Mouse (Mus musculus): ENCODE measurements around the gene Lpcat1. TPM values are rescaled to one million over a fixed set of nuclear protein-coding genes. Genes with fewer than 3 reads are reported as not detected.

Lpcat1 gene
- 55.7 and 62.5 TPM in 2 replicates for total RNA-seq (2017)

DNA sequence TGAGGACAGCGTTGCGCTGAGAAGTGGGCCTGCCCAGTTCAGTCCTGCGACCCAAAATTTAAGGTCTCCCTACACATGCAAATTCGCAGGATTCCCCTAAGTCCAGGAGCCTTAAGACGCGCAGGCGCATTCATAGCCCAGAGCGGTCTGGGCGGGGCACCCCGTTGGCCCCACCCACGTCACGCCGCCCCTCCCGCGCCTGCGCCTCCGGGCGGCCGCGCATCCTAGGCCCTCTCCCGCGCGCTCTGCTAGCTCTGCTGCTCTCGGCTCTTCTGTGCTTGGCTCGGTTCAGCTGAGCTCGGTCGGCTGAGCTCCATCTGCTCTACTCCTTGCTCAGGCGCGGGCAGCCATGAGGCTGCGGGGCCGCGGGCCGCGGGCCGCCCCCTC is at the start of gene Lpcat1:
Gene Lpcat1, plus strand, starts transcription at position 164 of the 387 bp plus-strand sequence.
- ATAC-seq (ENCODE audit: extremely low read depth, insufficient number of reproducible peaks, low FRiP score, poor library complexity, severe bottlenecking) = peak; percentile 68

DNA sequence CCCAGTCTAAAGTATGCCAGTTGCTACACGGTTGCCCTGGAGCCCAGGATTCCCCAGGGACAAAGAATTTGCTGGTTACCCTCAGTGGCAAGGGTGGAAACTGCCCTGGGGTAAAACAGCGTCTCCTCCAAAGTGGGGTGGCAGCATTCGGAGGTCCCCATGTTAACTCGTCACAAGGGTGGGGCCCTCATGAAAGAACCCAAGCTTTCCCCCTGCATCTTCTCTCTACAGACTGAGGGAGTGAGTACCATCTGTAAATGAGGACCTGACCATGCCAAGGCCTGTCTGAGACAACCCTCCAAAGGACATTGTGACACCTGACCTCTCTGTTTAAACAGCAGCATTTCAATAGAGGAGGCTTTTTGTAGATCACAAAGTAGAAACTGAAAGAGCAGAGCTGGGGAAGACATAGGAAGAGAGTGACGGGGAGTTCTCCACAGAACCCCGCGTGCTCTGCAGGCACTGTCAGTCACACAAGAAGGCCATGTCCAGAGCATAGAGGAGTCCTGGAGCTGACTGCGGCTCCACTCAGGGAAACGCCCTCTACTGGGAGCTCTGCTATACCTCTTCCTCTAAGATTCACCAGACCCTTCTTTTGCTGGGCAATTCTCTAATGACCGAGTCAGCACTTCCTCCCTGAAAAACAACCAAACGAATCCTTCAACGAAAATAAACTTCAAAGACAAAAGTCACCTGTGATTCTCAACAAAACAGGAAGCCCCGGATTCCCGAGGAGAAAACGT is 49.3 kb upstream of the Lpcat1 start:
- ATAC-seq (ENCODE audit: extremely low read depth, insufficient number of reproducible peaks, low FRiP score, poor library complexity, severe bottlenecking) = no peak

- no peak for ATAC-seq (ENCODE audit: extremely low read depth, insufficient number of reproducible peaks, low FRiP score, poor library complexity, severe bottlenecking)
Observed at GRCm38 (mm10) chr13:73418297-73418696, 48.7 kb upstream of the Lpcat1 start.

GRCm38 (mm10) chr13:73419244-73419643 is 47.8 kb upstream of the Lpcat1 start:
- no peak for ATAC-seq (ENCODE audit: extremely low read depth, insufficient number of reproducible peaks, low FRiP score, poor library complexity, severe bottlenecking)

GRCm38 (mm10) chr13:73423043-73423442 is 44.0 kb upstream of the Lpcat1 start:
- no peak for ATAC-seq (ENCODE audit: extremely low read depth, insufficient number of reproducible peaks, low FRiP score, poor library complexity, severe bottlenecking)

GRCm38 (mm10) chr13:73425035-73425434 is 42.0 kb upstream of the Lpcat1 start:
- ATAC-seq (ENCODE audit: extremely low read depth, insufficient number of reproducible peaks, low FRiP score, poor library complexity, severe bottlenecking) = no peak

GRCm38 (mm10) chr13:73425839-73426490 is 41.0 kb upstream of the Lpcat1 start:
- ATAC-seq (ENCODE audit: extremely low read depth, insufficient number of reproducible peaks, low FRiP score, poor library complexity, severe bottlenecking) = peak; percentile 81

- no peak for ATAC-seq (ENCODE audit: extremely low read depth, insufficient number of reproducible peaks, low FRiP score, poor library complexity, severe bottlenecking)
Observed at GRCm38 (mm10) chr13:73426587-73426986, 40.4 kb upstream of the Lpcat1 start.

DNA sequence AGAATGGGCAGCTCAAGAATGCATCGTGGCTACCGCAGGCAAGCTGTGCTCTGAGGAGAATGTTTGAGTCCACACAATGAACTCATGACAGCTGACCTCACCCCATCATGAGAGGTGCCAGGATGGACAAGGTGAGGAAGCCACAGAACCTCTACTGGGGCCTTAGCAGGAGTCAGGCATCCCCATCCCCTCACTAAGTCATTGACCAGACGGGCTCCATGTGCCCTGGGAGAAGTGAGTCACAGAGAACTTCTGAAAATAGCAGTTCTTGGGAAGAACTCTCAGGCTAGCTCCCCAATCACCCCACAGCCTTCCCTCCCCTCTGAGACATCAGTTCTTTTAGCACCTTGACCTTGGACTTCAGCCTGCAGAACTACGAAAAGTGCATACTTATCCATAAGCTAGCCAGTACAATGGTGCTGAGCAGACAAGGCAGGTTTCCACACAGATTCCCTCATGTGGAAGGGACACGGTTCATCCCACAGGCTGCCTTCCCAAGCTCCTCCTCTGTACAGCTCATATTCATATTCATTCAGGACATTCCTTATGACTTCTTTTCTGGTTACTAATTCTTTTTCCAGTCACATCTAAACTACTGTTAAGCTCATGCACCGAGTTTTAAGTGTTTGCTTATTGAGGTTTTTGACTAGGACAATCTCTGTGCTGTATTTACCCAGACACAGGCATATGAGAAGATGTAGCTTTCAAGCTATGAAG is 37.2 kb upstream of the Lpcat1 start:
- no peak for ATAC-seq (ENCODE audit: extremely low read depth, insufficient number of reproducible peaks, low FRiP score, poor library complexity, severe bottlenecking)

DNA sequence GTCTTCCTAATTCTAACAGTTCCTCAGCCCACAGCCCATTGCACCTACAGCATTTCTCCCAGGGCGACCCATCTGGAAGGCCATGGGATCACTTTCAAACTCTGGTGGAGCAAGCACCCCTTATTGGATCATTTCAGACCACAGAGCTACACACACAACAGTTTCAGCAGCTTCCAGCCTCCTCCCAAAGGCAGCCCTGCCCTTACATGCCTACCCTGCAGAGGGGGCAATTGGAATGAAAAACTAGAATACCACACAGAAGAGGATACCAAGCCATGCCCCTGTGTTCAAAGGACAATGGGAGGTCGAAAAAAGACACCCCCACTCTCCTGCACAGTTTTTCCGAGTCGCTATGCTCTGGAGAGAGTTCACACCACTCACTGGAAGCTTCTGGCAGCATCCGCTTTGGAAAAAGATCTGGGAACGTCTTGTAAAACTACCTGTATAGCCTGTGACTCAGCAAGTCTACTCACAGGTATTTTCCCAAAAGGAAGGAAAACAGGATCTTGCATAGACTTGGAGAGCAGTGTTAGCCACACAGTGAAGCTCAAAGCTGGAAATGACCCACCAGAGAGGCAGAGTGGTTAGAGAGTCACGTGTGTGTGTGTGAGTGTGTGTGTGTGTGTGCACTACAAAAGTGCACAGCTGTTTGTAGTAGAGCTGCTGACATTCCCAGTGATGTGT is 34.4 kb upstream of the Lpcat1 start:
- ATAC-seq (ENCODE audit: extremely low read depth, insufficient number of reproducible peaks, low FRiP score, poor library complexity, severe bottlenecking) = no peak

DNA sequence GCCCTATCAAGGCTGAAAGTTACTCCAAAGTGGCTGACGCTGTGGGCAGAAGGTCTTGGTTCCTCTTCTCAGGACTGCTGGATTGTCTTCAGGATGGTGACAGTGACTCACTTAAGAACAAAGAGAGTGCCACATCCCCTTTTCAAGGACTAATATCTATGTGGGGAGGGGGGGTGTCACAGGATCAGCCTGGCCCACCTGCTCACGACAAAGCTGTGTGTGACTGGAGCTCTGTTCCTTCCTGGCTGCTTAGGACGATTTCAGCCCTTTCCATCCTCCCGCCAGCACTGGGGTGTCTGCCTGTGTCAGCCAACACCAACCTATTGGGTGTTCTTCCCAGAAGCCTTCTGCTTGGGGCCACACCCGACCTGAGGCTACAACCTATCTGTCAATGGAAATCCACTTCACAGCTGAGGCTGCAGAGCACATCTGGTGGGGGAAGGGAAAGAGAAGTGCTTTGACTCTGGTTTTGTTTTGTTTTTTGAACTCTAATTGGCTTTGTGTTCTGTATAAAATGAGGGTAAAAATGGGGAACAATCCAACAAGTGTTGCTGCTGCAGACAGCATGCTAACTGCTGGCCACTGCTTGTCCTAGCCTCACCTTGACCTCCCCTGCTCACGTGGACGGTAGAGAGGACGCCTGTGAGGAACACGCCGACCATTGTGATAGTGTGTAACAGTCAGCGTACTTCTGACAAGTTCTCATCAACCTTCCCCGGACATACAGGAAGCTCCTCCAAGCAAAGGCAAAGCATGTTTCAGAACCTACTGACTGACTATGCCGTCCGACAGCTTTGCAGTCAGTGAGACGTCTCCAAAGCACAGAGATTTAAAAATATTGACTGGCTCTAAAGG is 33.1 kb upstream of the Lpcat1 start:
- peak; percentile 47 for ATAC-seq (ENCODE audit: extremely low read depth, insufficient number of reproducible peaks, low FRiP score, poor library complexity, severe bottlenecking)

DNA sequence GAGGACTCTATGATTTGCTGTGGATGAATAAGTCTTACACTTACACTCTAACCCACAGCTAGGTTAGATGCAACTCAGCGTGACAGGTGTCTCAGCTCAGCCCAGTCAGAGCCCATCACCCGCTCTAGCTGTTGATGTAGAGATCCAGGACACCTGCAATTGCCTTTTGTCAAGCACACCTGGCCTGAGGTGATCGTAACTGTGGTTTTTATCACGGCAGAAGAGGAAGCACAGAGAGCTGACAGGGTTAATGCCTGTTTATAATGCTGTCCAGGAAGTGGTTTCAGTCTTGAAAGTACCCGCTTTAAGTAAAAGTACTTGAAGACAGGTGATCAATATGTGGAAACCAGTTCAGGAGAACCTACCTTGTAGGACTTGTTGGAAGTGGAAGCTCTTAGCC is 32.3 kb upstream of the Lpcat1 start:
- ATAC-seq (ENCODE audit: extremely low read depth, insufficient number of reproducible peaks, low FRiP score, poor library complexity, severe bottlenecking) = peak; percentile 47

- no peak for ATAC-seq (ENCODE audit: extremely low read depth, insufficient number of reproducible peaks, low FRiP score, poor library complexity, severe bottlenecking)
Observed at GRCm38 (mm10) chr13:73435662-73436061, 31.3 kb upstream of the Lpcat1 start.

DNA sequence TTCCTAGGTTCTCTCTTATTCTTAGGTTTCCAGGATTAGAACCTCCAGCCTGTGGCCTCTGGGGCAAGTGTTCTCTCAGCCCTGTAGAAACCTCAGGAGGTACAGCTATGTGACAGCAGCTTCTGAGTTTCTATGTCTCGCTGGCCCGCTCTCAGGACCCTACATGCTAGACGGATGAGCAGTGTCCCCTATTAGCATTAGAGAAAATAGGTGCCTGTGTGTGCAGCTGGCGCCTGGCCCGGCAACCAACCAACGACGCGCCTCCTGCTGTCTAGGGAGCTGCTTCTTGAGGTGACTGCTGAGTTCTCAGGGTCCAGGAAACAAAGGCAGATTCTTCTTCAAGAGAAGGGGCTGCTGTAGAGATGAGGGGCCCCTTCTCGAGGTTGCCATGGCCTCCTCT is 27.9 kb upstream of the Lpcat1 start:
- no peak for ATAC-seq (ENCODE audit: extremely low read depth, insufficient number of reproducible peaks, low FRiP score, poor library complexity, severe bottlenecking)

DNA sequence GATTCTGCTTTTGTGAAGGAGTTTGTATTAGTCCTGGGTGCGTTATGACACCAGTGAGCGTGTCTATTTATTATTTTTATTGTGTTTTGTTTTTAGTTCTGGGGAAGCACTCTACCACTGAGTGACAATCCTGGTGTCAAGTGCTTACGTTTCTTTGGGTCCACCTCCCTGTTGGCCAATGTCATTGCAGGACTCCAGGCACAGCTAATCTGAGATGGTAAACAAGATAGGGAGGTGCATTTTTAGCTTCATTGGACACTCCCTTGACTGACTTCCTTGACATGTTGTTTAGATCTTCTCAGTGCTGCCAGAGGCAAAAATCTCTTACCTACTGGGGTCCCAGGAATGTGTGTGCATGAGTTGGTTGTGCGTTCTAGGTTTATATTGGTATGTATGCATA is 26.0 kb upstream of the Lpcat1 start:
- ATAC-seq (ENCODE audit: extremely low read depth, insufficient number of reproducible peaks, low FRiP score, poor library complexity, severe bottlenecking) = no peak

GRCm38 (mm10) chr13:73441686-73442085 is 25.3 kb upstream of the Lpcat1 start:
- ATAC-seq (ENCODE audit: extremely low read depth, insufficient number of reproducible peaks, low FRiP score, poor library complexity, severe bottlenecking) = no peak

GRCm38 (mm10) chr13:73442431-73442830 is 24.6 kb upstream of the Lpcat1 start:
- ATAC-seq (ENCODE audit: extremely low read depth, insufficient number of reproducible peaks, low FRiP score, poor library complexity, severe bottlenecking) = no peak

DNA sequence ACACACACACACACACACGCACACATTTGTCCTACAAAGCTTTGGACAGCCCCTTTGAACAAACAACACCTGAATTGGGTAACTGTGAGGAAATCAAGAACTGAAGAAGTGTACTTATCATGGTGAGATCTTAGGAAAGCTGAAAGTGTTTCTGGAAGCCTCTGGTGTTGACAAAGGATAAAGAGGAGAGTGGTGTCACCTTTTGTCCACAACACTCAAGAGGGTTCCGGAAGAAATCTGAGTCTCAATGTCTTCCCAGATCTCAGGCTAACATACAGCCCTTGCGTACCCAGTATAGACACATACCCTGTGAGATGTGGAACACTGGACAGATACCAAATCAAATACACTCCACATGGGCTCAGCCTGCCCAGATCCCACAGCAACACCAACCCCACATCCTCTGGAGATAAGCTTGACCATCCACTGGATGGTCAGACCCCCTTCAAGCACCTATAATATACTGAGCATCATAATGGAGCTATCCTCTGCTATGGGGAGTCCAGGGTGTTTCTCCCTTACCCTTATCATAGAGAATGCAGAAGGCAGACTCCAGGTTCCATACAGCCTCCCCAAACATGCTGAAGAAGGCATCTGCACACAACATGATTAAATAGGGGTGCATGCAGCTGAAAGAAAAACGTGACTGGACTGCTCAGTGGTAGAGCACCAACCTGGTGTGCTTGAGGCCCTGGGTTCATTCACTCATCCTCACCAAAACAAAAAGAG is 23.7 kb upstream of the Lpcat1 start:
- ATAC-seq (ENCODE audit: extremely low read depth, insufficient number of reproducible peaks, low FRiP score, poor library complexity, severe bottlenecking) = no peak
